Mouse (Mus musculus): ENCODE results near the gene Gnao1.

Gnao1 gene

GRCm38 (mm10) chr8:93809686-93810027 is at the start of gene Gnao1:
TSS of gene Gnao1 (plus strand) at chr8:93809966.
- DNase-seq (ENCODE audit: low read depth in 1 of 2, low spot score in 2 of 2) = no peak

GRCm38 (mm10) chr8:93777605-93778004 is 32.2 kb upstream of the Gnao1 start:
- no peak for DNase-seq (ENCODE audit: low read depth in 1 of 2, low spot score in 2 of 2)

DNA sequence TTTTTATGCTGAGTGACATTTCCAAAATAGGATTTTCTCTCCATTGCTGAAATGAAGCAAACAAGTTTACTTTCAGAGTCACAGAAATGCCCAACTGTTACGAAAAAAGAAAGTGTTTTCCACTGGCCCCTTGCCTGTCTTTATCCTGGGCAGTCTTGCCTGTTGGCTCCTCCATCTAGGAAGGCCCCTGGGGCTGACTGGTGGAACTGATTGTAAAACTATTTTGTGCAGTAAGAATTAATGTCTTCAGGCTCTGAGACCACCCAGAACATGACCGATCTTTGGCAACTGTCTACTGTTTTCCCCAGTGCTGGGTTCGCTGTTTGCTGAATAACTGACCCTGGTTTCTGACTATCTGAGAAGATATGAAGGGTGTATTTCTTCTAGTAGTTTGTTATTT is 540 bp upstream of the Gnao1 start:
- no peak for DNase-seq (ENCODE audit: low read depth in 1 of 2, low spot score in 2 of 2)

- DNase-seq (ENCODE audit: low read depth in 1 of 2, low spot score in 2 of 2) = no peak
Measured at GRCm38 (mm10) chr8:93810028-93810858, 477 bp downstream of the Gnao1 start.

- DNase-seq (ENCODE audit: low read depth in 1 of 2, low spot score in 2 of 2) = no peak
Measured at GRCm38 (mm10) chr8:93810859-93811602, 1.3 kb downstream of the Gnao1 start.

- no peak for DNase-seq (ENCODE audit: low read depth in 1 of 2, low spot score in 2 of 2)
Measured at GRCm38 (mm10) chr8:93811719-93812475, 2.1 kb downstream of the Gnao1 start.

GRCm38 (mm10) chr8:93812566-93813404 is 3.0 kb downstream of the Gnao1 start:
- DNase-seq (ENCODE audit: low read depth in 1 of 2, low spot score in 2 of 2) = no peak

DNA sequence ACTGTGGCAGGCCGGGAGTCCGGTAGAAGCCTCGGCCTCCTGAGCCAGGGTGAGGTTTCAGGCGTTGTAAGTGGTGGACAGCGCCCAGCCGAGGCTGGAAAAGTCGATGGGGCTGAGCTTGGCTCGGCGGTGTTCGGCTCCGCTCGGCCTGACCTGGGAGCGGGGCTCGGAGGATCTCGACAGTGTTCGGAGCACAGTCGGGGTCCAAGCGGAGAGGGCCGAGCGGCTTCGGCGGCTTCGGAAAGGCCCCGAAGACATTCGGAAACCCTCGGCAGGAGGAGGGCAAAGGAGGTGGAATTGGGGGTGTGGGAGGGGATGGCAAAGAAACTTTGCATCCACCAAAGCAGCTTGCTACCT is 3.6 kb downstream of the Gnao1 start:
- no peak for DNase-seq (ENCODE audit: low read depth in 1 of 2, low spot score in 2 of 2)

GRCm38 (mm10) chr8:93814266-93814665 is 4.5 kb downstream of the Gnao1 start:
- DNase-seq (ENCODE audit: low read depth in 1 of 2, low spot score in 2 of 2) = no peak

- no peak for DNase-seq (ENCODE audit: low read depth in 1 of 2, low spot score in 2 of 2)
Measured at GRCm38 (mm10) chr8:93816226-93816625, 6.5 kb downstream of the Gnao1 start.

- DNase-seq (ENCODE audit: low read depth in 1 of 2, low spot score in 2 of 2) = no peak
Measured at GRCm38 (mm10) chr8:93817366-93817765, 7.6 kb downstream of the Gnao1 start.

GRCm38 (mm10) chr8:93819929-93820328 is 10.2 kb downstream of the Gnao1 start:
- no peak for DNase-seq (ENCODE audit: low read depth in 1 of 2, low spot score in 2 of 2)

DNA sequence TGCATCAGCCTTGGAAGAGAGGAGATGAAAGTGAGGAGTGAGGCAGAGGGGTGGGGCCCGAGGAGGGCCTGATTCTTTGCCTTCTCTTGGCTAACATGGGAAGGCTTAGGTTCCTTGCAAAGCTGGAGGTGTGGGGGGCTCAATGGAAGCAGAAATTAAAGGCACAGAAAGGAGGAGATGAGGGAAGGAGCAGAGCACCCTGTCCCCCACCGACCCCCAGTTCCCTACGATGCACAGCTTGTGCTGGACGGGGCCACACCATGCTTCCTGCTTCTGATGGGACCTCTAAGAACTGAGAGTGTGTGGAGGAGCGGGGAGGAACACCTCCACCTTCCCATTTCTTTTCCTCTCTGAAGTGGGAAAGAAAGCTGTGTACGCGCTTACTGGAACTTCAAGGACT is 11.6 kb downstream of the Gnao1 start:
- no peak for DNase-seq (ENCODE audit: low read depth in 1 of 2, low spot score in 2 of 2)

GRCm38 (mm10) chr8:93825317-93825716 is 15.6 kb downstream of the Gnao1 start:
- DNase-seq (ENCODE audit: low read depth in 1 of 2, low spot score in 2 of 2) = no peak

DNA sequence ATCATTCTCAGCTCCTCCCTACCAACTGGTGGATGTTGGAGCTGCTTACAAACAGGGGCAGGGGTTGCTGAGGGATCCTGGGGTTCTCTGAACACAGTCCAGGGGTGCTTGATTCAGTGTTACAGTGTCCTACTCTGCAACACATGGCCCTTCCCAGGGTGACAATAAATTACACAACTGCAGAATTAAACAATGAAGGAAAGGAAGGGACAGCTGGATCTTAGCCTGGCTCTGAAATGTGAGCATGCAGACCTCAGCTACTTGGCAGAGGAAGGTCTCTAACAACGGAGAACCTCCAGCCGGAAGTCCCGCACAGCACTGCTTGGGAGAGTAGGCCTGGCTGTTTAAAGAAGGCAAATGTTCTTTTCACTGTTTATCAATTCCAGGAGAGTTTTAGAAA is 20.9 kb downstream of the Gnao1 start:
- DNase-seq (ENCODE audit: low read depth in 1 of 2, low spot score in 2 of 2) = no peak

DNA sequence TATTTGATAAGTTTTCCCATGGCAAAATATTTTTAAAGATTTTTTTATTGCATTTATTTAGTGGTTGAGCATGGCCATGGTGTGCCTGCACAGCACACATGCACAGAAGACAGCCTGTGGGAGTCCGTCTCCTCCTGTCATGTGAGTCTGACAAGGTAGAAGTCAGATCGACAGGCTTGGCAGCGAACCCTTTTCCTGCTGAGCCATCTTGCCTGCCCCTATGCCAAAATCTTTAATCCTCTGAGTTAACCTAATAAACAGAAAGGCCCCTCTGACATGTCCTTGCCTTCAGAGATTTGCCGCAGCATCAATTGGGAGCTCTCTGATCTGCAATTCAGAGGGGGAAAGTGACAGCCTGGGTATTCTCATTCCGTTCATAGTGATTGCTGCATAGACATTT is 26.0 kb downstream of the Gnao1 start:
- DNase-seq (ENCODE audit: low read depth in 1 of 2, low spot score in 2 of 2) = no peak

DNA sequence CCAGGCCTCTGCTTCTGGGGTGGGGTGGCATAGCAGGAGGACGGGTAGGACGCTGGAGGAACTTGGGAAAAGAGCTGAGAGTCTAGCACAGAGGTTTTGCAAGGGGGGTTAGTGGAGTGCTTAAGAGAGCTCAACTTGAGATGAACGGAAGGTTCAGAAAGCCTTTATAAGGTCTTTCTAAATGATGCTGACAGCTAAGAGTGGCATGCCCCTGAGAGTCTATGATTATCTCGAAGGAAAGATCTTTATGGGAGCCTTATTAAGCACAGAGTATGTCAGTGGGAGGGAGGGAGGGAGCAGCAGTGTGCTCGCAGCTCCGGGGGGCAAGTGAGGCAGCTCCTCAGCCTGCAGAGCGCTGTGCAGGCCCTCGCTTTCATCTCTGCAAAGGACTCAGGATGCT is 29.3 kb downstream of the Gnao1 start:
- no peak for DNase-seq (ENCODE audit: low read depth in 1 of 2, low spot score in 2 of 2)

DNA sequence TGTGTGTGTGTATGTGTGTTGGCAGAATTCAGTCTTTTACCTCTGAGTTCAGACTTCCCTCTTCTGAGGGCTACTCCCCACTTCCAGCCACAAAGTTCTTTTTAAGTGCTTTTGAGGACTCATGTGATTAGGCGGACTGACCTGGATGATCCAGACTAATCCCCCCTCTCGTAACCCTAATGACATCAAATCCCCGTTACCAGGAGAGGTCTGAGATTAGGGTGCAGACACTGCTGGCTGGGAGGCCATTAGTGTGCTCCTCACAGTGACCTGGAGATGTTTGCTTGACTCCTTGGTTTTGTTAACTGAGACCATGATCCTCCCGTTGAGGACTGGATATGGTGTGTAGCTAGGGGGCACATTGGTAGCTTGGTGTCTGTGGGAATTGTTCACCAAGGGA is 30.7 kb downstream of the Gnao1 start:
- no peak for DNase-seq (ENCODE audit: low read depth in 1 of 2, low spot score in 2 of 2)

DNA sequence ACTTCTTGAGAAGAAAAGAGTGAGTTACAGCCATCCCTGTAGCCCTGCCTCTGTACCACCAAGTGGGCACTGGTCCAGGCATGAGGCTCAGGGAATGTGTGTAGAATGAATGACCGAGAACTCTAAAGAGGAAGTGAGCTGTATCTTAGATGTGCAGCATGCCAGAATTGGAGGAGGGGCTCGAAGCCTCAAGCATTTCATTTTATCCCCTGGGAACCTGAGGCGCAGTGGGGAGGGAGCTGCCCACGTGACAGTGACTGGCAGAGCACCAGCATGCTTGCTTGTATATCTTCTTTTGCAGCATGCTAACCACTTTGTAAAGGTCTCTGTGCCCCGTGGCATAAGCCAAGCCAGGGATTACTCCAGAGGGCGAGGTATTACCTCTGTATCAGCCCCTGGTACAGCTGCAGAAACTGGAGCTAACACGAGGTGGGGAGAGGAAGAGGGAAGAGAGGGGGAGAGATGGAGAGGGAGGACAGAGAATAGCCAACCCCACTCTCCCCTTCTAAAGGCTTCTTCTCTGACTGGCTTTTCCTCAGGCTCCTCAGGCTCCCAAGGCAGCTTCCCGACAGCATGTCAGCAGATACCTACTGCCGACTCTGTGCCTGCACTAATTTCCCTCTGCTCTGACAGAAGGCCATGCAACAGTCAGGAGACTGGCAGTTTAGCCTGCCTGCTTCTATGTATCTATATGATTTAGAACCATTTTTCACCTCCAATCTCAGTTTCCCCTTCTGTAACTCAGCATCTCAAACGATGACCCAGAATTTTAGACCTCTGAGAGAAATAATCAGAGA is 31.4 kb downstream of the Gnao1 start:
- no peak for DNase-seq (ENCODE audit: low read depth in 1 of 2, low spot score in 2 of 2)

GRCm38 (mm10) chr8:93842574-93842973 is 32.8 kb downstream of the Gnao1 start:
- DNase-seq (ENCODE audit: low read depth in 1 of 2, low spot score in 2 of 2) = no peak

Measured in monocyte, adult 2 months (primary cell).